Comparison of ENCODE assay signal across 12 mouse cellular contexts in the genomic region with DNA sequence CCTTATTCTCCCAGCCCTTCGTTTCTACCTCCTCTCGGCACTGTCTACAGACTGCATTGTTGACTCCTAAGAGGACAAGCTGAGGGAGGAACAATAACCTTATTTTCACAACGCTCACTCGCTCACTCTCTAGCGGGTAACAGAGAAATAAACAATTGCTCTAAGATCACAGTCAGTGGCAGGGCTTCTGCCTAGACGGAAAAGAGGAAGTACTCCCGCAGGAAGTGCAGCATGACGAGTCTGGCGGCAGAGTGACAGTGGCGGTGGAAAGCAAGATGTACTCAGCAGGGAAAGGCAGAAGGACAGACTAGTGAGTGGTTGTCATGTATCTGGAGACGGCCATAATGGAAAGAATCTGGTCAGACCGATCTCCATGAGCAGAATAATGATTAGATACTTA.
DNase-seq lines count a peak whose midpoint lies in the region; ATAC-seq lines count a peak whose summit lies in the region.
"Had no signal": no experiment of that assay in that cellular context is flagged by ENCODE, and none has a peak within 500 bp of the region (broad histone marks: within the 10 kb centered on the region; RNA-seq: fewer than 3 reads in every experiment).

No protein-coding gene starts in this region.

- WGBS in embryonic facial prominence, embryonic 15.5 days: 50% methylated on average over 12 of the region's 12 CpGs
- WGBS in hindbrain, embryonic 15.5 days: 41% methylated on average over 12 of the region's 12 CpGs

- no peak overlapping the region for H3K4me3 ChIP-seq in embryonic facial prominence, embryonic 15.5 days (replicated peaks)
- H3K4me3 ChIP-seq in hindbrain, embryonic 15.5 days: no peak overlapping the region
- H3K4me3 ChIP-seq: neural tube, embryonic 15.5 days had no signal

- no peaks in the 10 kb centered on the region for H3K9me3 ChIP-seq in embryonic facial prominence, embryonic 15.5 days (replicated peaks)
- H3K9me3 ChIP-seq in hindbrain, embryonic 15.5 days: no peaks in the 10 kb centered on the region
- H3K9me3 ChIP-seq: neural tube, embryonic 15.5 days had no signal

- DNase-seq in layer of hippocampus, adult 9-11 months: peak; percentile 15
- DNase-seq in layer of hippocampus, postnatal 14 days (ENCODE audit: low spot score in 2 of 2): no peak
- peak; percentile 28 for DNase-seq in lung, postnatal 25 days (ENCODE audit: low spot score)
- DNase-seq in ovary, postnatal 14 days (ENCODE audit: low spot score): no peak
- DNase-seq in frontal cortex, postnatal 25 days (ENCODE audit: low spot score in 2 of 2): no peak
- DNase-seq in cerebellum, adult 9-11 months: no peak
- DNase-seq: kidney, adult 2 months; right cerebral cortex, postnatal 4 days had no signal

- 0 out of 2 replicates have a peak overlapping the region, but pooled peaks have one; percentile 0 for H3K4me2 ChIP-seq in embryonic facial prominence, embryonic 15.5 days (replicated peaks)
- peak overlapping the region; percentile 30 for H3K4me2 ChIP-seq in hindbrain, embryonic 15.5 days
- H3K4me2 ChIP-seq: neural tube, embryonic 15.5 days had no signal

- H3K36me3 ChIP-seq in embryonic facial prominence, embryonic 15.5 days: no peaks in the 10 kb centered on the region
- no peaks in the 10 kb centered on the region for H3K36me3 ChIP-seq in hindbrain, embryonic 15.5 days
- H3K36me3 ChIP-seq: neural tube, embryonic 15.5 days had no signal

- H3K27ac ChIP-seq in embryonic facial prominence, embryonic 15.5 days (replicated peaks): no peak overlapping the region
- H3K27ac ChIP-seq in hindbrain, embryonic 15.5 days (replicated peaks): no peak overlapping the region
- H3K27ac ChIP-seq: macrophage; neural tube, embryonic 15.5 days had no signal

- H3K4me1 ChIP-seq in embryonic facial prominence, embryonic 15.5 days: peaks cover 8% of the 10 kb centered on the region
- H3K4me1 ChIP-seq in hindbrain, embryonic 15.5 days (replicated peaks): peaks cover 4% of the 10 kb centered on the region

- ATAC-seq in embryonic facial prominence, embryonic 15.5 days (ENCODE audit: insufficient number of reproducible peaks, low FRiP score, low TSS enrichment, low read depth): no peak; the same call in 1 of the 2 replicates
- 0 out of 2 replicates have a peak, but pooled peaks have one; percentile 6 for ATAC-seq in hindbrain, embryonic 15.5 days (ENCODE audit: low FRiP score, low read depth)

- H3K27me3 ChIP-seq in embryonic facial prominence, embryonic 15.5 days: no peaks in the 10 kb centered on the region
- H3K27me3 ChIP-seq in hindbrain, embryonic 15.5 days: no peaks in the 10 kb centered on the region
- H3K27me3 ChIP-seq: neural tube, embryonic 15.5 days had no signal

- no peak overlapping the region for H3K9ac ChIP-seq in embryonic facial prominence, embryonic 15.5 days
- H3K9ac ChIP-seq in hindbrain, embryonic 15.5 days: no peak overlapping the region
- H3K9ac ChIP-seq: neural tube, embryonic 15.5 days had no signal

Comparison
In these comparisons a context has a peak if more than half of its experiments do, and no peak if none do; other contexts are left out.
1. DNase-seq: peak in layer of hippocampus, adult 9-11 months (single experiment) and lung, postnatal 25 days (single experiment); none in layer of hippocampus, postnatal 14 days (0 of 2), ovary, postnatal 14 days (single experiment), frontal cortex, postnatal 25 days (0 of 2) and cerebellum, adult 9-11 months (single experiment).